Mouse (Mus musculus) cerebellum, adult 2 months (tissue): ENCODE measurements around the gene Cd3d. TPM values are rescaled to one million over a fixed set of nuclear protein-coding genes. Genes with fewer than 3 reads are reported as not detected.

ENCODE experiments used
- DNase-seq, 2 experiments: peaks; one replicate each; pipeline ENCODE4 v3.0.0; 2021
- H3K27ac ChIP-seq: fragments of 200-500 bp; 2 replicates; pipeline ENCODE4 v1.5.1; 2012; ENCODE audit warnings: low read length, control low read depth, inconsistent platforms; ENCODE audit not compliant: insufficient read depth
- H3K27me3 ChIP-seq: fragments of 200-500 bp; 2 replicates; pipeline ENCODE4 v1.6.1; 2012; ENCODE audit warnings: inconsistent platforms, mild to moderate bottlenecking, low read length, moderate library complexity; ENCODE audit not compliant: control insufficient read depth, insufficient read depth
- H3K4me1 ChIP-seq: fragments of 200-500 bp; 2 replicates; pipeline ENCODE4 v1.6.1; 2011; ENCODE audit warnings: low read length; ENCODE audit not compliant: control insufficient read depth, insufficient read depth
- H3K4me3 ChIP-seq: fragments of 200-500 bp; replicated peaks from 2 replicates; pipeline ENCODE3; 2011; ENCODE audit warnings: mild to moderate bottlenecking, low read depth, low read length, control low read depth; ENCODE audit not compliant: insufficient read depth
- CTCF ChIP-seq: fragments of 200-500 bp; IDR thresholded peaks from 2 replicates; pipeline ENCODE4 v1.5.1; 2011; ENCODE audit warnings: low read depth, mild to moderate bottlenecking, control low read depth, low read length, moderate library complexity, borderline replicate concordance; ENCODE audit not compliant: insufficient read depth
- POLR2A ChIP-seq: fragments of 200-500 bp; IDR thresholded peaks from 2 replicates; pipeline ENCODE4 v1.6.1; 2011; ENCODE audit warnings: low read length, control low read depth, borderline replicate concordance; ENCODE audit not compliant: insufficient read depth
- WGBS: fragments of 180-500 bp; shearing (Covaris S2); methylation state at CpG from one replicate; pipeline ENCODE4 v1.1.7; 2018; 5-methylcytosine and 5-hydroxymethylcytosine counted together
- polyA plus RNA-seq: library from polyadenylated mRNA; depleted of rRNA; stranded (reverse); fragments of >200 nt; gene quantifications from 2 replicates; pipeline ENCODE4 v1.2.3, GENCODE M21; 2012

Gene Cd3d
- polyA plus RNA-seq, 1 experiment: 0.08 TPM

GRCm38 (mm10) chr9:44983001-44983400, 1.4 kb downstream of the Cd3d start:
- Histone ChIP-seq H3K4me1 (no peaks in the 10 kb centered on the region), H3K4me3 (no peak overlapping the region), H3K27ac (no peak overlapping the region), H3K27me3 (no peaks in the 10 kb centered on the region; the same call in 1 of the 2 replicates)
- no peak for TF ChIP-seq POLR2A
- WGBS: 85% methylated on average over 2 of the region's 2 CpGs
- no peak for DNase-seq

GRCm38 (mm10) chr9:44985721-44986161, 4.2 kb downstream of the Cd3d start:
- 82% methylated on average over 3 of the region's 3 CpGs for WGBS
- no peak for DNase-seq
- H3K4me3 ChIP-seq: no peak overlapping the region

GRCm38 (mm10) chr9:44986242-44986781, 4.7 kb downstream of the Cd3d start:
- TF ChIP-seq CTCF: no peak
- TF ChIP-seq POLR2A: no peak

More at GRCm38 (mm10) chr9:44985721-44986161, 4.2 kb downstream of the Cd3d start:
- TF ChIP-seq POLR2A: no peak
- TF ChIP-seq CTCF: no peak
- H3K27me3 ChIP-seq: no peaks in the 10 kb centered on the region; the same call in 1 of the 2 replicates
- no peaks in the 10 kb centered on the region for H3K4me1 ChIP-seq
- no peak overlapping the region for H3K27ac ChIP-seq

GRCm38 (mm10) chr9:44986976-44987375, 5.4 kb downstream of the Cd3d start:
- no peak for TF ChIP-seq CTCF
- no peak for TF ChIP-seq POLR2A
- no peak for DNase-seq
- Histone ChIP-seq H3K27me3 (no peaks in the 10 kb centered on the region; the same call in 1 of the 2 replicates), H3K27ac (no peak overlapping the region), H3K4me3 (no peak overlapping the region), H3K4me1 (no peaks in the 10 kb centered on the region)
- 58% methylated on average over 5 of the region's 5 CpGs for WGBS

More at GRCm38 (mm10) chr9:44986242-44986781, 4.7 kb downstream of the Cd3d start:
- WGBS: 22% methylated on average over 14 of the region's 14 CpGs
- no peak for DNase-seq
- no peak overlapping the region for H3K27ac ChIP-seq
- H3K4me1 ChIP-seq: no peaks in the 10 kb centered on the region
- H3K4me3 ChIP-seq: no peak overlapping the region
- H3K27me3 ChIP-seq: no peaks in the 10 kb centered on the region; the same call in 1 of the 2 replicates

- Histone ChIP-seq H3K27ac (no peak overlapping the region), H3K4me1 (no peaks in the 10 kb centered on the region), H3K27me3 (no peaks in the 10 kb centered on the region), H3K4me3 (no peak overlapping the region)
- 78% methylated on average over 2 of the region's 2 CpGs for WGBS
- DNase-seq: no peak
- TF ChIP-seq POLR2A (no peak), CTCF (no peak)
Observed at GRCm38 (mm10) chr9:44991821-44992220, 10.2 kb downstream of the Cd3d start.

GRCm38 (mm10) chr9:44992271-44992670, 10.7 kb downstream of the Cd3d start:
- DNase-seq: peak; percentile 59 to 78
- no peak overlapping the region for H3K4me3 ChIP-seq
- no peak overlapping the region for H3K27ac ChIP-seq
- no peaks in the 10 kb centered on the region for H3K27me3 ChIP-seq
- no peak for TF ChIP-seq CTCF
- TF ChIP-seq POLR2A: no peak
- H3K4me1 ChIP-seq: no peaks in the 10 kb centered on the region

GRCm38 (mm10) chr9:44993268-44993667, 11.7 kb downstream of the Cd3d start:
- WGBS: 62% methylated on average over 2 of the region's 2 CpGs
- TF ChIP-seq CTCF (no peak), POLR2A (no peak)
- Histone ChIP-seq H3K4me3 (no peak overlapping the region), H3K4me1 (peaks cover 2% of the 10 kb centered on the region; the same call in 1 of the 2 replicates), H3K27ac (no peak overlapping the region), H3K27me3 (no peaks in the 10 kb centered on the region)
- DNase-seq: no peak

- DNase-seq: no peak
- H3K27me3 ChIP-seq: no peaks in the 10 kb centered on the region
- 80% methylated on average over 4 of the region's 4 CpGs for WGBS
- no peak overlapping the region for H3K27ac ChIP-seq
- peaks cover 12% of the 10 kb centered on the region for H3K4me1 ChIP-seq
- no peak overlapping the region for H3K4me3 ChIP-seq
- no peak for TF ChIP-seq POLR2A
- TF ChIP-seq CTCF: no peak
Observed at GRCm38 (mm10) chr9:44994962-44995361, 13.4 kb downstream of the Cd3d start.
